Mouse (Mus musculus) G1E (cell line): ENCODE measurements at regions not wholly inside any gene's neighbourhood (a gene's known extent, or its start where the extent isn't known, plus 50 kb on each side); places are given as distances from the start of the nearest gene placed in this dataset.

Experiments used
- CTCF ChIP-seq: IDR thresholded peaks from 2 replicates; pipeline ENCODE4 v1.5.1; 2012; ENCODE audit warnings: low read depth, low read length, inconsistent platforms, mixed read lengths
- GATA1 ChIP-seq: IDR thresholded peaks from 2 replicates; pipeline ENCODE4 v1.6.1; 2012; ENCODE audit warnings: borderline replicate concordance, low read length, inconsistent platforms, mixed read lengths
- POLR2AphosphoS5 ChIP-seq: IDR thresholded peaks from 2 replicates; pipeline ENCODE4 v1.6.1; 2012; ENCODE audit warnings: low read depth, low read length, inconsistent platforms; ENCODE audit not compliant: insufficient replicate concordance

GRCm38 (mm10) chr17:87550518-87551164, 85.1 kb upstream of the Epcam start:
- no peak for TF ChIP-seq CTCF
- no peak for TF ChIP-seq POLR2AphosphoS5
- TF ChIP-seq GATA1: no peak
